Mouse (Mus musculus) ES-E14 (cell line): ENCODE data around the gene Uimc1.

Experiments used
- CHD2 ChIP-seq: IDR thresholded peaks from 2 replicates; pipeline ENCODE4 v1.6.1; 2014; ENCODE audit warnings: mild to moderate bottlenecking, low read depth, low read length, inconsistent platforms
- HCFC1 ChIP-seq: IDR thresholded peaks from 2 replicates; pipeline ENCODE4 v1.6.1; 2012; ENCODE audit warnings: low read length, inconsistent platforms, borderline replicate concordance; ENCODE audit not compliant: insufficient read depth
- MAFK ChIP-seq: IDR thresholded peaks from 2 replicates; pipeline ENCODE4 v1.6.1; 2014; ENCODE audit warnings: mild to moderate bottlenecking, low read depth, low read length, inconsistent platforms; ENCODE audit not compliant: insufficient read depth

GRCm38 (mm10) chr13:55004646-55005045 lies 95.5 kb downstream of the Uimc1 start:
- no peak for TF ChIP-seq MAFK
- no peak for TF ChIP-seq CHD2
- no peak for TF ChIP-seq HCFC1
